Mouse (Mus musculus) myocyte (in vitro differentiated cells): ENCODE measurements around the gene Gpr152. TPM values are rescaled to one million over a fixed set of nuclear protein-coding genes. Genes with fewer than 3 reads are reported as not detected.

ENCODE experiments used
- H3K27me3 ChIP-seq: one replicate; pipeline ENCODE4 v1.6.1; 2011; ENCODE audit not compliant: control insufficient read depth, insufficient read depth, insufficient read length
- H3K36me3 ChIP-seq: one replicate; pipeline ENCODE4 v1.6.1; 2011; ENCODE audit not compliant: control insufficient read depth, insufficient read depth
- H3K4me2 ChIP-seq: one replicate; pipeline ENCODE4 v1.6.1; 2011; ENCODE audit warnings: low read depth, control low read depth
- H3K4me3 ChIP-seq: one replicate; pipeline ENCODE4 v1.5.1; 2011; ENCODE audit warnings: mild to moderate bottlenecking, control low read depth, moderate library complexity
- H3K79me2 ChIP-seq: one replicate; pipeline ENCODE4 v1.6.1; 2011; ENCODE audit not compliant: control insufficient read depth, insufficient read depth
- H3ac ChIP-seq: one replicate; pipeline ENCODE4 v1.6.1; 2011; ENCODE audit not compliant: control insufficient read depth, insufficient read length
- CEBPB ChIP-seq: IDR thresholded peaks from 2 replicates; pipeline ENCODE4 v1.6.1; 2011; ENCODE audit warnings: mild to moderate bottlenecking, moderate library complexity; ENCODE audit not compliant: poor library complexity, insufficient read depth, severe bottlenecking
- E2F4 ChIP-seq: IDR thresholded peaks from one replicate; pipeline ENCODE4 v1.6.1; 2011; ENCODE audit warnings: mild to moderate bottlenecking, control low read depth, moderate library complexity; ENCODE audit not compliant: insufficient read depth
- MAX ChIP-seq: IDR thresholded peaks from one replicate; pipeline ENCODE4 v1.6.1; 2011; ENCODE audit warnings: low read depth, mild to moderate bottlenecking, control low read depth
- MYOD1 ChIP-seq, 3 experiments: IDR thresholded peaks; one replicate each; pipeline ENCODE4 v1.6.1; 2011; ENCODE audit warnings: control low read depth in 2 of 3, low read depth in 2 of 3, mild to moderate bottlenecking in 2 of 3, moderate library complexity in 1 of 3; ENCODE audit not compliant: insufficient read length in 2 of 3, control insufficient read depth in 1 of 3
- MYOG ChIP-seq, 3 experiments: IDR thresholded peaks; one replicate each; pipeline ENCODE4 v1.6.1; 2011; ENCODE audit warnings: control low read depth in 2 of 3, low read depth in 2 of 3, mild to moderate bottlenecking in 2 of 3; ENCODE audit not compliant: insufficient read length in 2 of 3, control insufficient read depth in 1 of 3, insufficient read depth in 1 of 3
- POLR2A ChIP-seq: IDR thresholded peaks from one replicate; pipeline ENCODE4 v1.6.1; 2011; ENCODE audit warnings: low read depth, mild to moderate bottlenecking, control low read depth, moderate library complexity; ENCODE audit not compliant: insufficient read length
- POLR2AphosphoS2 ChIP-seq: IDR thresholded peaks from one replicate; pipeline ENCODE4 v1.6.1; 2011; ENCODE audit warnings: low read depth, control low read depth; ENCODE audit not compliant: insufficient read length
- REST ChIP-seq: IDR thresholded peaks from one replicate; pipeline ENCODE4 v1.6.1; 2011; ENCODE audit warnings: mild to moderate bottlenecking, control low read depth, moderate library complexity; ENCODE audit not compliant: insufficient read depth, insufficient read length
- SRF ChIP-seq: IDR thresholded peaks from one replicate; pipeline ENCODE4 v1.6.1; 2011; ENCODE audit warnings: low read depth; ENCODE audit not compliant: control insufficient read depth, insufficient read length
- TCF12 ChIP-seq: IDR thresholded peaks from one replicate; pipeline ENCODE4 v1.6.1; 2011; ENCODE audit warnings: mild to moderate bottlenecking, control low read depth; ENCODE audit not compliant: poor library complexity, insufficient read depth, severe bottlenecking
- TCF3 ChIP-seq: IDR thresholded peaks from one replicate; pipeline ENCODE4 v1.6.1; 2011; ENCODE audit warnings: low read depth, control low read depth; ENCODE audit not compliant: insufficient read length
- USF1 ChIP-seq: IDR thresholded peaks from one replicate; pipeline ENCODE4 v1.6.1; 2011; ENCODE audit warnings: low read depth, mild to moderate bottlenecking, control low read depth, moderate library complexity
- polyA plus RNA-seq: library from polyadenylated mRNA; unstranded; fragments of >200 nt; fragmentation: generic; extraction: Trizol; gene quantifications from one replicate; pipeline ENCODE4 v1.2.1, GENCODE M21; 2012; ENCODE audit warnings: missing spikeins

Gpr152 gene
- polyA plus RNA-seq, 1 experiment, result not detected

DNA sequence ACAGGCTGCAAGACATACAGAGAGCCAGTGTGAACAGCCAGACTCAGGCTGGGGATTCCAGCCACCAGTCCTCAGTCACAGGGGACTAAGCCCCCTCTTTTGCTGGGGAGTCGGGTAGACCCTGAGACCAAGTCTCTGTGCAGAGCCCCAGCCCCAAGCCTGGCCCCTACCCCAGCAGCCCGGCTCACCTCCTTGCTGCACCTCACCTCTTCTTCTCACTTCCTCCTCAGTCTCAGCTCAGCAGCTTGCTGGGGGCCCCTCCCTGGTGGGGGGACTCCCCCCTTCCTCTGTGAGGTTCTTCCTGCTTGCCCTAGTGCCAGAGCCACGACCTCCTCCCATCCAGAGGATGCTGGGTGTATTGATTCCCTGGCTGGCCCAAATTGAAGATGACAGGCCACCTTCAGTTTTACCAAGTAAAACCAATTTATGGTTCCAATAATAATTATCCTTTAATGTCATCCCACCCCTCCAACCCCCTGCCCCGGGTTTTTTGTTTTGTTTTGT lies 51.3 kb downstream of the Gpr152 start, which contains the start of gene Tbc1d10c:
Tbc1d10c (minus strand) TSS at position 454 of the 504 bp plus-strand sequence.
- TF ChIP-seq MYOG (IDR thresholded peaks at IDR 0.05; ENCODE audit: control insufficient read depth in 1 of 3, insufficient read depth in 1 of 3, insufficient read length in 2 of 3, low read depth in 2 of 3) (no peak), TCF3 (no peak), POLR2A (no peak), E2F4 (no peak), SRF (no peak), REST (no peak), TCF12 (no peak), USF1 (no peak)
- peak within 1 kb of the TSS; percentile 75 for H3K4me2 ChIP-seq
- H3K27me3 ChIP-seq, result no peaks in the 10 kb centered on the region
- H3K4me3 ChIP-seq, result peak within 1 kb of the TSS; percentile 94
- H3K36me3 ChIP-seq, result peaks cover 16% of the 10 kb centered on the region
- H3ac ChIP-seq, result peak within 1 kb of the TSS; percentile 73
- H3K79me2 ChIP-seq, result peaks cover 18% of the 10 kb centered on the region

DNA sequence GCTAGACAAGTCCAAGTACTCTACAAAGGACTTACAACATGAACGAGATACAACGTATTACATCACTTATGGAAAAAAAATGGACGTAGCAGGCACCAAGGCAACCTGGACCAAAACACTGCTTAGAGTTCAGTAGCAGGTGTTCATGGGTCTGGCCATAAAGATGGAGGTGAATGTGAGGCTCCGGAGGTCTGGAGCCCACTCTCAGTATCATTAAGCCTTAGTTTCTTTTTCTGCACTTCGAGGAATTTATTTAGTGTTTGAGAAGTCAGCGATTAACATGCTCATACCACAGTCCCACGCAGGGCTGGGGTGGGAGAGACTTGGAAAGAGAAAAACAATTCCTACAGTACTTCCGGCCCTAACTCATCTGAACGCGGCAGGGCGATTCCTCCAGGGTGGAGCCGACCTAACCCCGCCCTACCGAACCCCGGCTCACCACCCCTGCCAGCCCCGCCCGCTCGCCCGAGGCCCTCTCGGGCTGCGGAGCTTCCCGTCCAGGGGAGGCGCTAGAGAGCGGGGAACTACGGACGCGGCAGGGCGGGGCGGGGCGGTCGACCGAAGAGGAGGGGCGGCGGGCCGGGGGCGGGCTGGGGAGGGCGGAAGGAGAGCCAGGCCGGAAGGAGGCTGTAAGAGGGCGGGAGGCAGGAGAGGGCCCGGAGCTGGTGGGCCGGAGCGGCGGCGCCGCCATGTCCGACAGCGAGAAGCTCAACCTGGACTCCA lies 52.1 kb downstream of the Gpr152 start, which contains the start of gene Ppp1ca:
Ppp1ca (plus strand) TSS at position 538 of the 723 bp plus-strand sequence.
- Histone ChIP-seq H3K4me2 (peak within 1 kb of the TSS; percentile 99), H3K79me2 (peaks cover 18% of the 10 kb centered on the region), H3K36me3 (peaks cover 18% of the 10 kb centered on the region), H3K4me3 (peak within 1 kb of the TSS; percentile 94), H3ac (peak within 1 kb of the TSS; percentile 73), H3K27me3 (no peaks in the 10 kb centered on the region)
- no peak for TF ChIP-seq SRF
- no peak for TF ChIP-seq MYOG (IDR thresholded peaks at IDR 0.05; ENCODE audit: control insufficient read depth in 1 of 3, insufficient read depth in 1 of 3, insufficient read length in 2 of 3, low read depth in 2 of 3)
- TF ChIP-seq POLR2A, result peak; percentile 90
- peak in 1 of 3 experiments; percentile 7 for TF ChIP-seq MYOD1 (IDR thresholded peaks at IDR 0.05; ENCODE audit: control insufficient read depth in 1 of 3, insufficient read length in 2 of 3, low read depth in 2 of 3)
- TF ChIP-seq USF1, result no peak
- no peak for TF ChIP-seq REST
- peak; percentile 91 for TF ChIP-seq POLR2AphosphoS2
- no peak for TF ChIP-seq TCF12

DNA sequence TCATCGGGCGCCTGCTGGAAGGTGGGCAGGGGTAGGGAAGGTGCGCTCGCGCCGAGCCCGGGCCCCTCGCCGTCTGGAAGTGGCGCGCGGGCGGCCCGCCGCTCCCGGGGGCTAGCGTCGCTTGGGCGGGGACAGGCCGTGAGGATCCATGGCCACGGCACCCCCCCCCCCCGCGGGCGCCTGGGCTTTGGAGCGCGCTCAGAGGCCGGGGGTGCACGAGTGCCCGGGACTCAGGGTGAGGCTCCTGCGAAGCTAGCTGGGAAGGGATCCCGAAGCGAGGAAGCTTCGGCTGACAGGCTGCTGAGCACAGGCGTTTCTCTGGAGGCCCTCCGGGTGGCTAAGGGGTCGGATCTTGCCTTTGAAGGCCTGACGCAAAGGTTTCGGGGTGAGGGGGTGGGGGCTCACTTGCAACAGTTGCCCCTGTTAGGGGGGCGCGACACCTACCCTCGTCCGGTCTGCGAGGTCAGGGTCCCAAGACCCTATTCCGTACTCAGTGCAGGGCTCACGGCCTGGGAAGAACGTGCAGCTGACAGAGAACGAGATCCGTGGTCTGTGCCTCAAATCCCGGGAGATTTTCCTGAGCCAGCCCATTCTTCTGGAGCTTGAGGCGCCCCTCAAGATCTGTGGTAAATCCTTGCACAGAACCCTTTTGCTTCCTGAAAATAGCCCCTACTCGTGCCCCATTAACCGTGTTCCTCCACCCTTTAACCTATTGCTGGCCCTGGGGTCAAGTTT lies 52.8 kb downstream of the Gpr152 start:
- no peaks in the 10 kb centered on the region for H3K27me3 ChIP-seq
- H3K36me3 ChIP-seq, result peaks cover 21% of the 10 kb centered on the region
- no peak for TF ChIP-seq TCF3
- TF ChIP-seq MYOG (IDR thresholded peaks at IDR 0.05; ENCODE audit: control insufficient read depth in 1 of 3, insufficient read depth in 1 of 3, insufficient read length in 2 of 3, low read depth in 2 of 3), result no peak
- H3ac ChIP-seq, result peak overlapping the region; percentile 73
- H3K79me2 ChIP-seq, result peaks cover 18% of the 10 kb centered on the region
- peak overlapping the region; percentile 99 for H3K4me2 ChIP-seq
- H3K4me3 ChIP-seq, result peak overlapping the region; percentile 94

- Histone ChIP-seq H3K79me2 (peaks cover 18% of the 10 kb centered on the region), H3K4me2 (peak overlapping the region; percentile 99), H3K4me3 (peak overlapping the region; percentile 94), H3ac (peak overlapping the region; percentile 73), H3K36me3 (peaks cover 23% of the 10 kb centered on the region), H3K27me3 (no peaks in the 10 kb centered on the region)
- no peak for TF ChIP-seq CEBPB
- TF ChIP-seq TCF3, result no peak
- TF ChIP-seq REST, result no peak
- no peak for TF ChIP-seq TCF12
- TF ChIP-seq E2F4, result no peak
- TF ChIP-seq SRF, result no peak
- TF ChIP-seq POLR2A, result no peak
- no peak for TF ChIP-seq MYOD1 (IDR thresholded peaks at IDR 0.05; ENCODE audit: control insufficient read depth in 1 of 3, insufficient read length in 2 of 3, low read depth in 2 of 3)
- TF ChIP-seq MAX, result no peak
- no peak for TF ChIP-seq POLR2AphosphoS2
- TF ChIP-seq USF1, result no peak
- TF ChIP-seq MYOG (IDR thresholded peaks at IDR 0.05; ENCODE audit: control insufficient read depth in 1 of 3, insufficient read depth in 1 of 3, insufficient read length in 2 of 3, low read depth in 2 of 3), result no peak
These were observed 53.5 kb downstream of the Gpr152 start for GRCm38 (mm10) chr19:4193129-4193528.
